Mouse (Mus musculus) C2C12 (cell line): ENCODE measurements around the gene Tmem39b.

Experiments used
- CTCF ChIP-seq: IDR thresholded peaks from one replicate; pipeline ENCODE4 v1.5.1; 2011; ENCODE audit not compliant: control insufficient read depth, insufficient read depth, insufficient read length
- MAX ChIP-seq: IDR thresholded peaks from one replicate; pipeline ENCODE4 v1.6.1; 2011; ENCODE audit warnings: mild to moderate bottlenecking, control low read depth
- MYOD1 ChIP-seq: IDR thresholded peaks from one replicate; pipeline ENCODE4 v1.6.1; 2011; ENCODE audit warnings: low read depth; ENCODE audit not compliant: control insufficient read depth, insufficient read length
- MYOG ChIP-seq: IDR thresholded peaks from one replicate; pipeline ENCODE4 v1.6.1; 2011; ENCODE audit not compliant: control insufficient read depth, insufficient read length; ENCODE audit errors: extremely low read depth
- USF1 ChIP-seq: IDR thresholded peaks from one replicate; pipeline ENCODE4 v1.6.1; 2011; ENCODE audit warnings: low read depth, mild to moderate bottlenecking, control low read depth, moderate library complexity

- TF ChIP-seq CTCF: no peak
- no peak for TF ChIP-seq USF1
- TF ChIP-seq MAX: no peak
- no peak for TF ChIP-seq MYOD1
- TF ChIP-seq MYOG: no peak
Measured at GRCm38 (mm10) chr4:129716310-129716709, 19.7 kb upstream of the Tmem39b start.
